Mouse (Mus musculus) mouse trophoblast stem cell (cell line): ENCODE results near the gene Kdm5a.

Source experiments
- in situ Hi-C, 2 experiments: fragments of 300-500 bp; cut with MseI, MboI; formaldehyde crosslinking; loops; 2 replicates in 1 of 2; 3 replicates in 1 of 2; pipeline ENCODE4 v1.15.1; 2025

Kdm5a gene

DNA sequence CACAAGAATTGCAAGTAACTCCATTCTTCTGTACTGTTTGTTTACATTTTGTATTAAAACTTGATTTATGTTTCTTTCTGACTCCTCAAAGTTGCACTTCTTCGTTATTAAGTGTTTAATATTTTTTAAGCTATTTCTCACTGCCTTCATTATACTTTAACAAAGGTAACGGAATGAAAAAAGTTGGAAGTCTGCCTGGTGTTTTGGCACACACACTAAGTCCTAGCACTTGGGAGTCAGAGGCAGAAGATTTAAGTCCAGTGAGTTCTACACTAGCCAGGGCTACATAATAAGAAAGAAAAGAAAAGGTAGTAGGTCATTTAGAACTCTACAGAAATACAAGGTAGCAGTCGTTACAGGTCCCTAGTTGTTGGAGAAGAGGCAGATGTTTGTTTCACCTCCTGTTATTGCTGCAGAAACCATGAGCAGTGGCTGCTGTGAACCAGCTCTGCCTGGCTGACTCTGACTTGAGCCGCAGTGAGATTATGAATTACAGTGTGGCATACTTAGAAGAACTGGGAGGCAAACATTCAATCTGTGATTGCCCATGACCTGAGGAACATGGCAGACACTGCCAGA, 78.3 kb downstream of the Kdm5a start:
- in situ Hi-C loops, result no loop called here

- in situ Hi-C loops, result no loop called here
Measured at GRCm38 (mm10) chr6:120443363-120444355, 79.7 kb downstream of the Kdm5a start.

- in situ Hi-C loops, result no loop called here
Measured at GRCm38 (mm10) chr6:120450208-120450607, 86.3 kb downstream of the Kdm5a start.

GRCm38 (mm10) chr6:120452384-120453102, 88.6 kb downstream of the Kdm5a start:
- in situ Hi-C loops, result no loop called here

- in situ Hi-C loops, result no loop called here
Measured at GRCm38 (mm10) chr6:120453103-120453445, 89.2 kb downstream of the Kdm5a start.

- in situ Hi-C loops, result no loop called here
Measured at GRCm38 (mm10) chr6:120453556-120453955, 89.6 kb downstream of the Kdm5a start.

GRCm38 (mm10) chr6:120454627-120455077, 90.7 kb downstream of the Kdm5a start:
- in situ Hi-C loops, result no loop called here

DNA sequence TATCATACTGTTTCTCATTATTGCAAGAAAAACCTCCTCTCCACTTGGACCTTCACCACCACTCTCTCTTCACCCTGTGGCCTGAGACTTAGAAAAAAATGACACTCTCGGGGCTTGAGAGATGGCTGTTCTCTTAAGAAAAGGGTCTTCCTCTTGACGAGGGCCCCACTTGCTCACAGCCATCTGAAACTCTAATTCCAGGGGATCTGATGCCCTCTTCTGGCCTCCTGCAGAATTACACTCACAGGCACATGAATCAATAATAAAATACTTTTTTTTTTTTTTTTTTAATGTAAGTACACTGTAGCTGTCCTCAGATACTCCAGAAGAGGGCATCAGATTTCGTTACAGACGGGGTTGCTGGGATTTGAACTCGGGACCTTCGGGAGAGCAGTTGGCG, 93.2 kb downstream of the Kdm5a start:
- in situ Hi-C loops, result no loop called here

- in situ Hi-C loops, result no loop called here
Measured at GRCm38 (mm10) chr6:120457751-120458150, 93.8 kb downstream of the Kdm5a start.

DNA sequence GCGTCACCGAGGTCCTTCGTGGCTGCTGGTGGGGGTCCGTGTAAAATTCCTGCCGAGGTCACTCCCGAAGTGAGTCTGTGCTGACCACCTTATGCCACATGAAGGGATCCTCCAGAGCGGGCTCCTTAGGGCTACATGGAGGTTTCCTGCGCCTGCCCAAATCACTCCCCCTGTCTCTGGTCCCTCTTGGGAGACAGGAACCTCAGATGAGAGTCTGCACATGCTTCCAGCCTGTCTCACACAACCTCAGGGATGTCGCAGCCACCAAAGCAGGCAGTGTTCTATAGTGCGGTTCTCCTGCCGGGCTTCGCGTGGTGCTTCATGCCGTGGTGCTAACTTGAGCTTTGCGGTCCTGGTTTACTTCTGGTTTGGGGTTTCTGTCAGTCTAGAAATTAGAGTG, 97.3 kb downstream of the Kdm5a start:
- in situ Hi-C loops, result no loop called here

- in situ Hi-C loops, result no loop called here
Measured at GRCm38 (mm10) chr6:120462251-120462650, 98.3 kb downstream of the Kdm5a start.

DNA sequence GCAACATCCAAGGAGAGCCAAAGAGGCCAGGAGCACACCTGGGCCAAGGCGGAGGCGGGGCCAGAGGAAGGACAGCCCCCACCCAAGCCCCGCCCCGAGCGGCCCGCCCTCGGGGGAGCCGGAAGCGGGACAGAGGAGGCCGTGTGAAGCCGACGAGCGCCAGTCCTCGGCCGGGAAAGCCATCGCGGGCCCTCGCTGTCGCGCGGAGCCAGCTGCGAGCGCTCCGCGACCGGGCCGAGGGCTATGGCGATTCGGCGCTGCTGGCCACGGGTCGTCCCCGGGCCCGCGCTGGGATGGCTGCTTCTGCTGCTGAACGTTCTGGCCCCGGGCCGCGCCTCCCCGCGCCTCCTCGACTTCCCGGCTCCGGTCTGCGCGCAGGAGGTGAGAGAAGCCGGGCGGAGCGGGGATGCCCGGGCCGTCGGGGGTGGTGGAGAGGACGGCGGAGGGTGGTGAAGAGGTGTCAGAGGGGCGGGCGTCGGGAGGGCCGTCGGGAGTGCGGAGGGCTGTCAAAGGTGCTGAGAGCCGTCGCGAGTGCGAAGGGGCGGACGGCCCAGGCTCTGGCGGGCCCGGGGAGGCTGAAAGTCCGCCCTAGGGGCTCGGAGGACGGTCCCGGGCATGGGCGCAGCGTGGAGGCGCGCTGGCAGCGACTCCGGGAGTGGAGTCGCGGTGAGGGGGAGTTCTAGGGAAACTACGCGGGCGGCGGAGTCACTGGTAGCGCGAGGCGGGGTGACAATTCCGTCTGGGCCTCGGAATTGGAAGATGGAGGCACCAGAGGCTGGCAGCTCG, 99.4 kb downstream of the Kdm5a start, which contains the start of gene Il17ra:
Gene Il17ra, plus strand, starts transcription at position 162 of the 786 bp plus-strand sequence.
- in situ Hi-C loops, result no loop called here

GRCm38 (mm10) chr6:120463884-120464283, 100.0 kb downstream of the Kdm5a start:
- in situ Hi-C loops, result no loop called here

DNA sequence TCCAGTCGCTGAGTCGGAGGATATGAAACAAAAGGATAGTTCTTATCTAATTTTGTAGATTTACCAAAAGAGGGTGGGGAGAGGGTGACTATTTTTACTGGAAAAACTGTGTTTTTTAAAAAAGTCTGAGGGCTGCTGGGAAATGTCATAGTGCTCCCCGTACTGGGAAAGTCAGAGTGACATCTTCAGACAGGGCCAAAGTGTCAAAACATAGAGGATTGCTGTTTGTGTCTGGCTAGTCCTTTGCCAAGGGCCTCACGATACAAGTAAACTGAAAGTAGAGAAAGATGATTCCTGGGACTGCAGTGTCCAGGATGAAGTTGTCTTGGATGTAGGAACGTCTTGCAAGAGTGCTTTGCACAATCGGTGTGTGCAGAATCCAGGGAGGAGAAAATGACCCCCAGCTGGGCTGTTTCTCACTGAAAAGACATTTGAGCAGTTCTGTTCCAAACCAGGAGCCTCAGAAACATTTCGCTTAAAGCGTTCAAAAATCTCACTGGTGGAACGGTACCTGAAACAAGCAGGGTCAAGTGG, 100.5 kb downstream of the Kdm5a start:
- in situ Hi-C loops, result no loop called here

DNA sequence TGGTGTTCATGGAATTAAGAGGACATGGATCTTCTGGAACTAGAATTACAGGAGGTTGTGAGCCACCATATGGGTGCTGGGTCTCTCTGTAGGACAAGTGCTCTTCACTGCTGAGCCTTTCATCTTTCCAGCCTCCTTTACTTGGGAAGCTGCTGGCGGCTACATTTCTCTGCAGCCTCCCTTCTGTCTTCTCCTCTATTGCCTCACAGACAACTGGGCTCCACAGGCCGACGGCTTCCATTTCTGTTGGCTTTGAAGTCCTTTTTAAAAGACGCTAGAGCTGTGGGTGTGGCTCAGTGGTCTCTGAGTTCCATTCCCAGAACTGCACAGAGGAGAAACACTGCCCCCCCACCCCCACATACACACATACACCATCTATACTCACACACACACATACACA, 101.5 kb downstream of the Kdm5a start:
- in situ Hi-C loops, result no loop called here

DNA sequence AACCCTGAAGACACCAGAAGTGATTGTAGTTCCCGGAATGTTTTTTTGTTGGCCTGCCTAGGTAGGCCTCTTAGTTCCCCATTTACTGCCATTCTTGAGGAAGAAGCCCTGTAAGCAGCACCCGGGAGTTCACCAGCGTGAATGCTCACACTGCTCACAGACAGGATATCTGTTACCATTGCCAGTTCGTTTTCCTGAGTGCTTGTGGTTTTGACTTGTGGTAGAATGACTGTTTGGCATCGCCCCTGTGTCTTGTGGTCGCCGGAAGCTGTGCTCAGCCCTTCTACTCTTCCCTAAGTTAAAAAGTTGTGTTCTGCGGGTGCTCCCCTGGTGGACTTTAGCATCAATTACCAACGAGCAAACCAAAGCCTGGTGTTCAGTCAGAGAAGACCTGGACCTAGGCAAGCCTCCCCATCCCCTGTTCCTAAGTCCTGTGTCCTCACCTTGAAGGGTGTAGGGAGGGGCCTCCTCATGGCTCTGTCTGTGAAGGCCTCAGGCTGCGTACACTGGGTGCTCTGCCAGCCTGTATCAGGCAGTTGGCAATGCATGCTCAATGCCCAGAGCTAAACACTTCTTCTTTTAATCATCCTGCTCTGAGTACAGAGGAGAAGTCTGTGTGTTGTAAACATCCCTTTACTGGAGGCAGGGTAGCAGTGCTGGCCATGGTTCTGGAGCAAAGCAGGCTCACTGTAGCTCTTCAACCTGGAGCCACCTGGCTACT, 102.8 kb downstream of the Kdm5a start:
- in situ Hi-C loops, result no loop called here

- in situ Hi-C loops, result no loop called here
Measured at GRCm38 (mm10) chr6:120468259-120468658, 104.3 kb downstream of the Kdm5a start.

- in situ Hi-C loops, result no loop called here
Measured at GRCm38 (mm10) chr6:120469268-120469667, 105.3 kb downstream of the Kdm5a start.

- in situ Hi-C loops, result no loop called here
Measured at GRCm38 (mm10) chr6:120469770-120470169, 105.8 kb downstream of the Kdm5a start.

GRCm38 (mm10) chr6:120470666-120471065, 106.7 kb downstream of the Kdm5a start:
- in situ Hi-C loops, result no loop called here
